Mouse (Mus musculus) urinary bladder, postnatal 36 days (tissue): Measurements from ENCODE around the gene Gm47969.

ENCODE experiments used
- DNase-seq, 2 experiments: peaks; one replicate each; pipeline ENCODE4 v3.0.0; 2022; ENCODE audit warnings: low spot score in 2 of 2, mixed read lengths in 1 of 2

Gm47969 gene

GRCm38 (mm10) chr1:83075526-83076189 lies 30.9 kb downstream of the Gm47969 start:
- no peak for DNase-seq

- DNase-seq: no peak
These were observed 31.6 kb downstream of the Gm47969 start for GRCm38 (mm10) chr1:83076190-83076917.

GRCm38 (mm10) chr1:83077016-83077415 lies 32.3 kb downstream of the Gm47969 start:
- no peak for DNase-seq

GRCm38 (mm10) chr1:83084790-83085189 lies 40.1 kb downstream of the Gm47969 start:
- DNase-seq: no peak

GRCm38 (mm10) chr1:83091268-83091667 lies 46.5 kb downstream of the Gm47969 start:
- no peak for DNase-seq
